Mouse (Mus musculus): ENCODE measurements around the gene Sobp. TPM values are rescaled to one million over a fixed set of nuclear protein-coding genes. Genes with fewer than 3 reads are reported as not detected.

Gene Sobp
- polyA plus RNA-seq (2011; ENCODE audit: insufficient read depth, insufficient read length, low read depth, missing spikeins), result 0.30 and 0.36 TPM in 2 replicates

- Histone ChIP-seq H3K4me1 (ENCODE audit: control insufficient read depth, insufficient read depth, low read length) (no peaks in the 10 kb centered on the region), H3K36me3 (ENCODE audit: control insufficient read depth, insufficient read depth, low read length, poor library complexity, severe bottlenecking) (no peaks in the 10 kb centered on the region), H3K4me3 (ENCODE audit: low read depth, low read length) (peak within 1 kb of the TSS; percentile 69), H3K27ac (ENCODE audit: insufficient read depth, low read length) (no peak within 1 kb of the TSS), H3K27me3 (ENCODE audit: control insufficient read depth, insufficient read depth, low read length, poor library complexity, severe bottlenecking) (peaks cover 33% of the 10 kb centered on the region), H3K9me3 (replicated peaks; ENCODE audit: control insufficient read depth, insufficient read depth, low read length, poor library complexity, severe bottlenecking) (no peaks in the 10 kb centered on the region), H3K9ac (ENCODE audit: low read depth, poor library complexity, severe bottlenecking) (peak within 1 kb of the TSS; percentile 79)
- TF ChIP-seq CTCF (IDR thresholded peaks at IDR 0.05; ENCODE audit: low read depth, low read length) (no peak), POLR2A (IDR thresholded peaks at IDR 0.05; ENCODE audit: insufficient read depth, low read length) (no peak), EP300 (IDR thresholded peaks at IDR 0.05; ENCODE audit: insufficient read depth, low read depth, low read length) (no peak)
These were observed at the start of gene Sobp, which contains the start of gene 9030612E09Rik for GRCm38 (mm10) chr10:43174326-43175155. Gene Sobp, minus strand, starts transcription at chr10:43174530. Gene 9030612E09Rik, plus strand, starts transcription at chr10:43174704.

- TF ChIP-seq EP300 (IDR thresholded peaks at IDR 0.05; ENCODE audit: insufficient read depth, low read depth, low read length) (no peak), CTCF (IDR thresholded peaks at IDR 0.05; ENCODE audit: low read depth, low read length) (no peak), POLR2A (IDR thresholded peaks at IDR 0.05; ENCODE audit: insufficient read depth, low read length) (no peak)
- no peaks in the 10 kb centered on the region for H3K36me3 ChIP-seq (ENCODE audit: control insufficient read depth, insufficient read depth, low read length, poor library complexity, severe bottlenecking)
- no peaks in the 10 kb centered on the region for H3K4me1 ChIP-seq (ENCODE audit: control insufficient read depth, insufficient read depth, low read length)
These were observed 49.1 kb upstream of the Sobp start for GRCm38 (mm10) chr10:43223391-43223790.

GRCm38 (mm10) chr10:43221659-43222058 lies 47.3 kb upstream of the Sobp start:
- H3K27me3 ChIP-seq (ENCODE audit: control insufficient read depth, insufficient read depth, low read length, poor library complexity, severe bottlenecking), result no peaks in the 10 kb centered on the region
- H3K36me3 ChIP-seq (ENCODE audit: control insufficient read depth, insufficient read depth, low read length, poor library complexity, severe bottlenecking), result no peaks in the 10 kb centered on the region
- H3K27ac ChIP-seq (ENCODE audit: insufficient read depth, low read length), result peak overlapping the region; percentile 70
- H3K4me3 ChIP-seq (ENCODE audit: low read depth, low read length), result peak overlapping the region; percentile 72
- TF ChIP-seq POLR2A (IDR thresholded peaks at IDR 0.05; ENCODE audit: insufficient read depth, low read length), result no peak
- TF ChIP-seq CTCF (IDR thresholded peaks at IDR 0.05; ENCODE audit: low read depth, low read length), result no peak
- no peak for TF ChIP-seq EP300 (IDR thresholded peaks at IDR 0.05; ENCODE audit: insufficient read depth, low read depth, low read length)
- H3K4me1 ChIP-seq (ENCODE audit: control insufficient read depth, insufficient read depth, low read length), result no peaks in the 10 kb centered on the region
- no peaks in the 10 kb centered on the region for H3K9me3 ChIP-seq (replicated peaks; ENCODE audit: control insufficient read depth, insufficient read depth, low read length, poor library complexity, severe bottlenecking)
- peak overlapping the region; percentile 86 for H3K9ac ChIP-seq (ENCODE audit: low read depth, poor library complexity, severe bottlenecking)

More at GRCm38 (mm10) chr10:43223391-43223790, 49.1 kb upstream of the Sobp start:
- H3K27me3 ChIP-seq (ENCODE audit: control insufficient read depth, insufficient read depth, low read length, poor library complexity, severe bottlenecking), result no peaks in the 10 kb centered on the region
- no peak overlapping the region for H3K27ac ChIP-seq (ENCODE audit: insufficient read depth, low read length)
- no peaks in the 10 kb centered on the region for H3K9me3 ChIP-seq (replicated peaks; ENCODE audit: control insufficient read depth, insufficient read depth, low read length, poor library complexity, severe bottlenecking)
- H3K9ac ChIP-seq (ENCODE audit: low read depth, poor library complexity, severe bottlenecking), result no peak overlapping the region
- no peak overlapping the region for H3K4me3 ChIP-seq (ENCODE audit: low read depth, low read length)

GRCm38 (mm10) chr10:43220910-43221625 lies 46.7 kb upstream of the Sobp start, which contains the start of gene Pdss2:
Gene Pdss2, plus strand, starts transcription at chr10:43221486.
- Histone ChIP-seq H3K4me3 (ENCODE audit: low read depth, low read length) (peak within 1 kb of the TSS; percentile 87), H3K9ac (ENCODE audit: low read depth, poor library complexity, severe bottlenecking) (peak within 1 kb of the TSS; percentile 86), H3K27ac (ENCODE audit: insufficient read depth, low read length) (peak within 1 kb of the TSS; percentile 70), H3K27me3 (ENCODE audit: control insufficient read depth, insufficient read depth, low read length, poor library complexity, severe bottlenecking) (no peaks in the 10 kb centered on the region), H3K36me3 (ENCODE audit: control insufficient read depth, insufficient read depth, low read length, poor library complexity, severe bottlenecking) (no peaks in the 10 kb centered on the region), H3K9me3 (replicated peaks; ENCODE audit: control insufficient read depth, insufficient read depth, low read length, poor library complexity, severe bottlenecking) (no peaks in the 10 kb centered on the region), H3K4me1 (ENCODE audit: control insufficient read depth, insufficient read depth, low read length) (no peaks in the 10 kb centered on the region)
- TF ChIP-seq POLR2A (IDR thresholded peaks at IDR 0.05; ENCODE audit: insufficient read depth, low read length) (peak; percentile 96), EP300 (IDR thresholded peaks at IDR 0.05; ENCODE audit: insufficient read depth, low read depth, low read length) (peak; percentile 21; the same call in 1 of the 2 replicates), CTCF (IDR thresholded peaks at IDR 0.05; ENCODE audit: low read depth, low read length) (no peak)

- H3K4me3 ChIP-seq (ENCODE audit: low read depth, low read length), result peak overlapping the region; percentile 63
- H3K36me3 ChIP-seq (ENCODE audit: control insufficient read depth, insufficient read depth, low read length, poor library complexity, severe bottlenecking), result no peaks in the 10 kb centered on the region
- H3K27me3 ChIP-seq (ENCODE audit: control insufficient read depth, insufficient read depth, low read length, poor library complexity, severe bottlenecking), result no peaks in the 10 kb centered on the region
- TF ChIP-seq POLR2A (IDR thresholded peaks at IDR 0.05; ENCODE audit: insufficient read depth, low read length) (no peak), CTCF (IDR thresholded peaks at IDR 0.05; ENCODE audit: low read depth, low read length) (no peak), EP300 (IDR thresholded peaks at IDR 0.05; ENCODE audit: insufficient read depth, low read depth, low read length) (no peak)
- no peaks in the 10 kb centered on the region for H3K9me3 ChIP-seq (replicated peaks; ENCODE audit: control insufficient read depth, insufficient read depth, low read length, poor library complexity, severe bottlenecking)
- H3K9ac ChIP-seq (ENCODE audit: low read depth, poor library complexity, severe bottlenecking), result peak overlapping the region; percentile 86
- H3K4me1 ChIP-seq (ENCODE audit: control insufficient read depth, insufficient read depth, low read length), result no peaks in the 10 kb centered on the region
- H3K27ac ChIP-seq (ENCODE audit: insufficient read depth, low read length), result peak overlapping the region; percentile 68
These were observed 46.1 kb upstream of the Sobp start for GRCm38 (mm10) chr10:43220479-43220878.
